In genomic region chr4:116175136-116175535, GRCm38 (mm10) we compare ENCODE assay signal across 15 mouse cellular contexts. TPM values are rescaled to one million over a fixed set of nuclear protein-coding genes. Genes with fewer than 3 reads are reported as not detected.
DNase-seq lines count a peak whose midpoint lies in the region; ATAC-seq and TF ChIP-seq lines count a peak whose summit lies in the region.
"Had no signal": no experiment of that assay in that cellular context is flagged by ENCODE, and none has a peak within 500 bp of the region (broad histone marks: within the 10 kb centered on the region; RNA-seq: fewer than 3 reads in every experiment).

No protein-coding gene starts in this region.

- ATAC-seq in heart, embryonic 12.5 days (ENCODE audit: insufficient number of reproducible peaks, low FRiP score) = no peak
- ATAC-seq in kidney, embryonic 15.5 days (replicated peaks; ENCODE audit: low FRiP score) = no peak
- ATAC-seq in midbrain, postnatal 0 days (ENCODE audit: low FRiP score) = no peak
- no peak for ATAC-seq in midbrain, embryonic 11.5 days (ENCODE audit: low FRiP score)

- no peak overlapping the region for H3K4me2 ChIP-seq in heart, embryonic 12.5 days
- no peak overlapping the region for H3K4me2 ChIP-seq in kidney, embryonic 15.5 days
- 0 out of 2 replicates have a peak overlapping the region, but pooled peaks have one; percentile 12 for H3K4me2 ChIP-seq in midbrain, postnatal 0 days (ENCODE audit: low read depth, low read length, poor library complexity, severe bottlenecking)
- H3K4me2 ChIP-seq in midbrain, embryonic 11.5 days = no peak overlapping the region
- H3K4me2 ChIP-seq: forebrain, embryonic 12.5 days; limb, embryonic 15.5 days had no signal

- peaks cover 43% of the 10 kb centered on the region for H3K4me1 ChIP-seq in heart, embryonic 12.5 days (replicated peaks)
- peaks cover 39% of the 10 kb centered on the region for H3K4me1 ChIP-seq in kidney, embryonic 15.5 days
- H3K4me1 ChIP-seq in midbrain, postnatal 0 days (ENCODE audit: insufficient read depth, low read length) = no peaks in the 10 kb centered on the region; the same call in 1 of the 2 replicates
- peaks cover 10% of the 10 kb centered on the region for H3K4me1 ChIP-seq in midbrain, embryonic 11.5 days (ENCODE audit: control insufficient read depth, insufficient read depth, low read length)

- H3K27ac ChIP-seq in heart, embryonic 12.5 days (ENCODE audit: poor library complexity, severe bottlenecking) = peak overlapping the region; percentile 90
- H3K27ac ChIP-seq in kidney, embryonic 15.5 days = peak overlapping the region; percentile 92; the same call in 1 of the 2 replicates
- H3K27ac ChIP-seq in midbrain, postnatal 0 days (ENCODE audit: low read depth, low read length) = peak overlapping the region; percentile 75; the same call in 1 of the 2 replicates
- no peak overlapping the region for H3K27ac ChIP-seq in midbrain, embryonic 11.5 days (ENCODE audit: low read depth, low read length)
- H3K27ac ChIP-seq: forebrain, embryonic 12.5 days; limb, embryonic 15.5 days had no signal

- no peak overlapping the region for H3K9ac ChIP-seq in heart, embryonic 12.5 days
- H3K9ac ChIP-seq in kidney, embryonic 15.5 days = no peak overlapping the region
- no peak overlapping the region for H3K9ac ChIP-seq in midbrain, postnatal 0 days (replicated peaks; ENCODE audit: low read length, poor library complexity, severe bottlenecking)
- H3K9ac ChIP-seq in midbrain, embryonic 11.5 days (ENCODE audit: low read length) = no peak overlapping the region
- H3K9ac ChIP-seq: limb, embryonic 15.5 days had no signal

- no peaks in the 10 kb centered on the region for H3K9me3 ChIP-seq in heart, embryonic 12.5 days (replicated peaks)
- H3K9me3 ChIP-seq in kidney, embryonic 15.5 days (replicated peaks) = no peaks in the 10 kb centered on the region
- H3K9me3 ChIP-seq in midbrain, postnatal 0 days (ENCODE audit: low read length) = no peaks in the 10 kb centered on the region
- no peaks in the 10 kb centered on the region for H3K9me3 ChIP-seq in midbrain, embryonic 11.5 days (ENCODE audit: control insufficient read depth, low read length)
- H3K9me3 ChIP-seq: forebrain, embryonic 12.5 days; limb, embryonic 15.5 days had no signal

- intact Hi-C loops in heart, postnatal 36 days (cut with DNase I) = loop anchor here (2.0 kb wide), 1 partner anchor 46 kb away; the partner anchor contains the start of gene Pik3r3

- no peak for TF ChIP-seq CTCF in midbrain, postnatal 0 days (IDR thresholded peaks at IDR 0.05)

- H3K27me3 ChIP-seq in heart, embryonic 12.5 days (replicated peaks) = no peaks in the 10 kb centered on the region
- no peaks in the 10 kb centered on the region for H3K27me3 ChIP-seq in kidney, embryonic 15.5 days
- no peaks in the 10 kb centered on the region for H3K27me3 ChIP-seq in midbrain, postnatal 0 days (ENCODE audit: insufficient read depth, low read length)
- no peaks in the 10 kb centered on the region for H3K27me3 ChIP-seq in midbrain, embryonic 11.5 days (ENCODE audit: control insufficient read depth, insufficient read depth, low read length)
- H3K27me3 ChIP-seq: CH12.LX; forebrain, embryonic 12.5 days; limb, embryonic 15.5 days had no signal

- H3K36me3 ChIP-seq in heart, embryonic 12.5 days = no peaks in the 10 kb centered on the region
- H3K36me3 ChIP-seq in kidney, embryonic 15.5 days = no peaks in the 10 kb centered on the region
- no peaks in the 10 kb centered on the region for H3K36me3 ChIP-seq in midbrain, postnatal 0 days (ENCODE audit: insufficient read depth, low read length)
- H3K36me3 ChIP-seq in midbrain, embryonic 11.5 days (ENCODE audit: control insufficient read depth, insufficient read depth, low read length) = no peaks in the 10 kb centered on the region
- H3K36me3 ChIP-seq: forebrain, embryonic 12.5 days; limb, embryonic 15.5 days had no signal

- H3K4me3 ChIP-seq in heart, embryonic 12.5 days = no peak overlapping the region
- no peak overlapping the region for H3K4me3 ChIP-seq in kidney, embryonic 15.5 days (replicated peaks)
- no peak overlapping the region for H3K4me3 ChIP-seq in midbrain, postnatal 0 days (ENCODE audit: low read depth, low read length)
- no peak overlapping the region for H3K4me3 ChIP-seq in midbrain, embryonic 11.5 days (ENCODE audit: low read depth, low read length)
- H3K4me3 ChIP-seq: forebrain, embryonic 12.5 days; limb, embryonic 15.5 days had no signal

- DNase-seq in heart, postnatal 36 days = no peak
- DNase-seq in kidney, postnatal 25 days = no peak
- no peak for DNase-seq in midbrain, postnatal 0 days (ENCODE audit: low spot score)
- no peak for DNase-seq in midbrain, embryonic 11.5 days (ENCODE audit: low spot score, missing footprints)
- no peak for DNase-seq in frontal cortex, adult 2 months (ENCODE audit: extremely low spot score in 1 of 2, low spot score in 1 of 2)

RNA-seq across cellular contexts. Expression of gene Gm49337, which starts 2.0 kb away (rescaled TPM):
- not detected in 2 replicates for polyA plus RNA-seq in heart, embryonic 12.5 days (2016; fragmentation: Nextera tagmentation; extraction: Ambion mirVana)
- total RNA-seq in heart, postnatal 36 days (2021) = not detected
- polyA plus RNA-seq in kidney, embryonic 15.5 days (2015; fragmentation: Nextera tagmentation; extraction: Ambion mirVana) = not detected in 2 replicates
- total RNA-seq in midbrain, postnatal 0 days (2014; rRNA removed) = not detected in 2 replicates
- polyA plus RNA-seq in midbrain, postnatal 0 days (2015; fragmentation: Nextera tagmentation; extraction: Ambion mirVana) = not detected in 2 replicates
- polyA plus RNA-seq in midbrain, embryonic 11.5 days (2014; fragmentation: Nextera tagmentation; extraction: Ambion mirVana) = not detected in 2 replicates
- 0.14 TPM in 1 of 2 replicates, not detected in the other for polyA plus RNA-seq in frontal cortex, adult 2 months (2012; rRNA removed)
- total RNA-seq: CH12.LX had no signal
- polyA plus RNA-seq: embryonic facial prominence, embryonic 14.5 days; forebrain, embryonic 12.5 days; limb, embryonic 15.5 days; urinary bladder, adult 2 months had no signal

RNA-seq across cellular contexts. Expression of gene 1700042G07Rik, which starts 2.0 kb away (rescaled TPM):
- not detected in 2 replicates for polyA plus RNA-seq in heart, embryonic 12.5 days (2016; fragmentation: Nextera tagmentation; extraction: Ambion mirVana)
- total RNA-seq in heart, postnatal 36 days (2021) = not detected
- not detected in 2 replicates for polyA plus RNA-seq in kidney, embryonic 15.5 days (2015; fragmentation: Nextera tagmentation; extraction: Ambion mirVana)
- not detected in 2 replicates for total RNA-seq in midbrain, postnatal 0 days (2014; rRNA removed)
- not detected in 2 replicates for polyA plus RNA-seq in midbrain, postnatal 0 days (2015; fragmentation: Nextera tagmentation; extraction: Ambion mirVana)
- not detected in 2 replicates for polyA plus RNA-seq in midbrain, embryonic 11.5 days (2014; fragmentation: Nextera tagmentation; extraction: Ambion mirVana)
- not detected in 2 replicates for polyA plus RNA-seq in frontal cortex, adult 2 months (2012; rRNA removed)
- total RNA-seq: CH12.LX; gastrocnemius, adult 8-10 months; left cerebral cortex, adult 18-20 months; megakaryocyte progenitor cell, adult 5-6 weeks had no signal
- polyA plus RNA-seq: embryonic facial prominence, embryonic 14.5 days; forebrain, embryonic 12.5 days; limb, embryonic 15.5 days; urinary bladder, adult 2 months had no signal

RNA-seq across cellular contexts. Expression of gene Tspan1, which starts 7.7 kb away (rescaled TPM):
- not detected in 2 replicates for polyA plus RNA-seq in heart, embryonic 12.5 days (2016; fragmentation: Nextera tagmentation; extraction: Ambion mirVana)
- not detected for total RNA-seq in heart, postnatal 36 days (2021)
- polyA plus RNA-seq in kidney, embryonic 15.5 days (2015; fragmentation: Nextera tagmentation; extraction: Ambion mirVana) = 2.1 and 6.4 TPM in 2 replicates
- 0.57 and 0.77 TPM in 2 replicates for total RNA-seq in midbrain, postnatal 0 days (2014; rRNA removed)
- 0.26 and 0.31 TPM in 2 replicates for polyA plus RNA-seq in midbrain, postnatal 0 days (2015; fragmentation: Nextera tagmentation; extraction: Ambion mirVana)
- not detected in 2 replicates for polyA plus RNA-seq in midbrain, embryonic 11.5 days (2014; fragmentation: Nextera tagmentation; extraction: Ambion mirVana)
- 0.20 and 0.23 TPM in 2 replicates for polyA plus RNA-seq in frontal cortex, adult 2 months (2012; rRNA removed)
- total RNA-seq: gastrocnemius, adult 8-10 months; megakaryocyte progenitor cell, adult 5-6 weeks had no signal

RNA-seq across cellular contexts. Expression of gene Lurap1, which starts 24.0 kb away (rescaled TPM):
- polyA plus RNA-seq in heart, embryonic 12.5 days (2016; fragmentation: Nextera tagmentation; extraction: Ambion mirVana) = 2.3 and 2.6 TPM in 2 replicates
- total RNA-seq in heart, postnatal 36 days (2021) = 1 to 10 TPM; 4.6 to 5.1 TPM
- polyA plus RNA-seq in kidney, embryonic 15.5 days (2015; fragmentation: Nextera tagmentation; extraction: Ambion mirVana) = 2.7 and 3.2 TPM in 2 replicates
- total RNA-seq in midbrain, postnatal 0 days (2014; rRNA removed) = 5.2 and 5.6 TPM in 2 replicates
- 2.4 and 2.6 TPM in 2 replicates for polyA plus RNA-seq in midbrain, postnatal 0 days (2015; fragmentation: Nextera tagmentation; extraction: Ambion mirVana)
- polyA plus RNA-seq in midbrain, embryonic 11.5 days (2014; fragmentation: Nextera tagmentation; extraction: Ambion mirVana) = 1.5 and 1.8 TPM in 2 replicates
- 11.3 and 12.1 TPM in 2 replicates for polyA plus RNA-seq in frontal cortex, adult 2 months (2012; rRNA removed)
- total RNA-seq: CH12.LX; megakaryocyte progenitor cell, adult 5-6 weeks had no signal

RNA-seq across cellular contexts. Expression of gene Pik3r3, which starts 46.3 kb away (rescaled TPM):
- polyA plus RNA-seq in heart, embryonic 12.5 days (2016; fragmentation: Nextera tagmentation; extraction: Ambion mirVana) = 25.6 and 25.8 TPM in 2 replicates
- 10 to 100 TPM in 1 of 2 experiments, 1 to 10 TPM in 1; 9.8 to 10.6 TPM for total RNA-seq in heart, postnatal 36 days (2021)
- polyA plus RNA-seq in kidney, embryonic 15.5 days (2015; fragmentation: Nextera tagmentation; extraction: Ambion mirVana) = 21.3 and 21.6 TPM in 2 replicates
- 48.3 and 59.5 TPM in 2 replicates for total RNA-seq in midbrain, postnatal 0 days (2014; rRNA removed)
- 39.5 and 47.3 TPM in 2 replicates for polyA plus RNA-seq in midbrain, postnatal 0 days (2015; fragmentation: Nextera tagmentation; extraction: Ambion mirVana)
- 70.6 and 84.1 TPM in 2 replicates for polyA plus RNA-seq in midbrain, embryonic 11.5 days (2014; fragmentation: Nextera tagmentation; extraction: Ambion mirVana)
- polyA plus RNA-seq in frontal cortex, adult 2 months (2012; rRNA removed) = 40.4 and 44.9 TPM in 2 replicates
